Mouse (Mus musculus) ES-Bruce4 (cell line): ENCODE data around the gene Bloc1s6.

Experiments
- CTCF ChIP-seq: IDR thresholded peaks from one replicate; pipeline ENCODE4 v1.8.1; 2011; ENCODE audit warnings: low read depth, low read length
- EP300 ChIP-seq: IDR thresholded peaks from 2 replicates; pipeline ENCODE4 v1.6.1; 2011; ENCODE audit warnings: low read depth, low read length; ENCODE audit not compliant: insufficient read depth
- POLR2A ChIP-seq: IDR thresholded peaks from one replicate; pipeline ENCODE4 v1.8.1; 2011; ENCODE audit warnings: low read length; ENCODE audit not compliant: insufficient read depth

GRCm38 (mm10) chr2:122701871-122702180 is 36.5 kb upstream of the Bloc1s6 start:
- TF ChIP-seq CTCF, result no peak
- TF ChIP-seq EP300, result no peak
- TF ChIP-seq POLR2A, result no peak
